Mouse (Mus musculus) megakaryocyte, embryonic 14.5 days (primary cell): ENCODE data around the gene Foxp4.

Source experiments
- FLI1 ChIP-seq: IDR thresholded peaks from 2 replicates; pipeline ENCODE4 v1.6.1; 2012; ENCODE audit warnings: low read length, inconsistent platforms, mixed read lengths
- GATA1 ChIP-seq: IDR thresholded peaks from 3 replicates; pipeline ENCODE4 v1.6.1; 2012; ENCODE audit warnings: mixed read lengths, low read length, inconsistent platforms, borderline replicate concordance

DNA sequence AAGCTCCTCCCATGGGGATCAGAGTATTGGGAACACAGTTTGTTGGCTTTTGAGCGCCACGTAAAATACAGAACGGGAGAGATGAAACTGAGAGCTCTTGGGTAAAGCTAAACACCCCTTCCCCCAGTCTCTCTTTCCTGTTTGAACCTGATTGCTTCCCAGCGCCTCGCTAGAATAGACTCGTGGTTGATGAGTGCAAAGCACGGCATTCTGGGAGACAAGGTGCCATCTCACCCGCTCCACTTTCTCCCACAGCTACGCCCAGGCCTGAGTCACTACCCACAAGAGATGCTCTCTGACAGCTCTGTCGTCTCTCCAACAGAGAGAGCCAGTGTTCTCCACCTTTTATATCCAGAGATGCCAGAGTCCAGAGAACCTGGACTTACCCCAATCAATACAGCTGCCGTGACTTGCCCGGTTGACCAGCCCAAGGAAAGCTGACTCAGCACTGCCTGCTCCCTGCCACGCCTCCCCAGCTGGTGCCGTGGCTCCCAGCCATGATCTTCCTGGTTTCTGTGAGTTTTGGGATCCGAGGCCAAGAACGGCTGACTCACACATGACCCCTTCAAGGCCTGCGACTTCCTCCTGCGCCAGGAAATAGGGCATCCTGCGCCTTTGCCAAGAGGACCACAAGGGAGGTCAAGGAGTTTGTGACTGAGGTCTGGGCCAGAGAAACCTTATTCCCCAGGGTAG is 82.4 kb downstream of the Foxp4 start:
- no peak for TF ChIP-seq GATA1
- TF ChIP-seq FLI1, result no peak
